In genomic region chr1:43472046-43472649, GRCm38 (mm10) we compare ENCODE assay signal across 15 mouse cellular contexts. TPM values are rescaled to one million over a fixed set of nuclear protein-coding genes. Genes with fewer than 3 reads are reported as not detected.
A peak's percentile ranks its signal among the peaks of the same experiment; 100 is the strongest.
DNase-seq lines count a peak whose midpoint lies in the region; ATAC-seq and TF ChIP-seq lines count a peak whose summit lies in the region.
"Had no signal": no experiment of that assay in that cellular context is flagged by ENCODE, and none has a peak within 500 bp of the region (broad histone marks: within the 10 kb centered on the region; RNA-seq: fewer than 3 reads in every experiment).

No protein-coding gene starts in this region.

- H3K9me3 ChIP-seq in embryonic facial prominence, embryonic 14.5 days (ENCODE audit: control insufficient read depth, low read length): no peaks in the 10 kb centered on the region
- H3K9me3 ChIP-seq in embryonic facial prominence, embryonic 10.5 days: no peaks in the 10 kb centered on the region
- no peaks in the 10 kb centered on the region for H3K9me3 ChIP-seq in CH12.LX (replicated peaks; ENCODE audit: low read length)
- H3K9me3 ChIP-seq in intestine, postnatal 0 days (ENCODE audit: control insufficient read depth): no peaks in the 10 kb centered on the region
- H3K9me3 ChIP-seq: heart, embryonic 12.5 days; hindbrain, embryonic 12.5 days; limb, embryonic 13.5 days had no signal

- peaks cover 43% of the 10 kb centered on the region for H3K4me1 ChIP-seq in embryonic facial prominence, embryonic 14.5 days (ENCODE audit: control insufficient read depth, insufficient read depth, low read length)
- H3K4me1 ChIP-seq in embryonic facial prominence, embryonic 10.5 days: peaks cover 42% of the 10 kb centered on the region
- peaks cover 35 to 95% of the 10 kb centered on the region in 2 experiments for H3K4me1 ChIP-seq in CH12.LX (ENCODE audit: control insufficient read depth in 1 of 2, insufficient read depth in 2 of 2)
- H3K4me1 ChIP-seq in intestine, postnatal 0 days (replicated peaks; ENCODE audit: control insufficient read depth, insufficient read depth, low read length): peaks cover 31% of the 10 kb centered on the region

- WGBS in embryonic facial prominence, embryonic 14.5 days: 57% methylated on average over 8 of the region's 8 CpGs
- WGBS in embryonic facial prominence, embryonic 10.5 days: 66% methylated on average over 8 of the region's 8 CpGs
- WGBS in intestine, postnatal 0 days: 32% methylated on average over 8 of the region's 8 CpGs

- no peaks in the 10 kb centered on the region for H3K27me3 ChIP-seq in embryonic facial prominence, embryonic 14.5 days (replicated peaks; ENCODE audit: control insufficient read depth, insufficient read depth, low read length)
- H3K27me3 ChIP-seq in embryonic facial prominence, embryonic 10.5 days (replicated peaks; ENCODE audit: low read depth, poor library complexity, severe bottlenecking): no peaks in the 10 kb centered on the region
- H3K27me3 ChIP-seq in CH12.LX (replicated peaks): no peaks in the 10 kb centered on the region
- no peaks in the 10 kb centered on the region for H3K27me3 ChIP-seq in intestine, postnatal 0 days (replicated peaks; ENCODE audit: control insufficient read depth, insufficient read depth, low read length)
- H3K27me3 ChIP-seq: heart, embryonic 12.5 days; hindbrain, embryonic 12.5 days; limb, embryonic 13.5 days had no signal

- no peak for DNase-seq in embryonic facial prominence, embryonic 14.5 days (ENCODE audit: low spot score)
- no peak for DNase-seq in embryonic facial prominence, embryonic 10.5 days (ENCODE audit: low spot score)
- no peak for DNase-seq in CH12.LX (ENCODE audit: extremely low read depth)
- peak; percentile 74 for DNase-seq in lung, postnatal 36 days
- DNase-seq in ovary, postnatal 36 days (ENCODE audit: low spot score): no peak
- DNase-seq in cerebellum, adult 9-11 months: no peak
- DNase-seq in right cerebral cortex, postnatal 4 days: no peak
- DNase-seq: cerebellum, adult 2 months; embryo, embryonic 11 days; right cerebral cortex, postnatal 25 days had no signal

- no peaks in the 10 kb centered on the region for H3K36me3 ChIP-seq in embryonic facial prominence, embryonic 14.5 days (ENCODE audit: control insufficient read depth, insufficient read depth, low read length)
- 0 out of 2 replicates have a peak, but pooled peaks cover 4% of the 10 kb centered on the region for H3K36me3 ChIP-seq in embryonic facial prominence, embryonic 10.5 days (replicated peaks)
- no peaks in the 10 kb centered on the region for H3K36me3 ChIP-seq in CH12.LX (replicated peaks in 1 of 2; ENCODE audit: control insufficient read depth in 1 of 2, insufficient read depth in 1 of 2, low read length in 1 of 2)
- H3K36me3 ChIP-seq in intestine, postnatal 0 days (ENCODE audit: control insufficient read depth, insufficient read depth): no peaks in the 10 kb centered on the region
- H3K36me3 ChIP-seq: heart, embryonic 12.5 days; hindbrain, embryonic 12.5 days; limb, embryonic 13.5 days had no signal

- TF ChIP-seq RAD21 in CH12.LX (IDR thresholded peaks at IDR 0.05; ENCODE audit: low read depth, low read length): no peak

- no peak overlapping the region for H3K4me2 ChIP-seq in embryonic facial prominence, embryonic 14.5 days (ENCODE audit: low read depth, low read length)
- H3K4me2 ChIP-seq in CH12.LX (ENCODE audit: insufficient read depth, low read depth, poor library complexity, severe bottlenecking): peak overlapping the region; percentile 31
- peak overlapping the region; percentile 33 for H3K4me2 ChIP-seq in intestine, postnatal 0 days (replicated peaks; ENCODE audit: low read depth)
- H3K4me2 ChIP-seq: heart, embryonic 12.5 days; hindbrain, embryonic 12.5 days; limb, embryonic 13.5 days had no signal

- no peak overlapping the region for H3K4me3 ChIP-seq in embryonic facial prominence, embryonic 14.5 days (ENCODE audit: low read depth, low read length)
- no peak overlapping the region for H3K4me3 ChIP-seq in embryonic facial prominence, embryonic 10.5 days
- H3K4me3 ChIP-seq in CH12.LX (replicated peaks in 1 of 3; ENCODE audit: low read depth in 2 of 3, low read length in 2 of 3, poor library complexity in 1 of 3): no peak overlapping the region
- no peak overlapping the region for H3K4me3 ChIP-seq in intestine, postnatal 0 days (ENCODE audit: low read depth, low read length)
- H3K4me3 ChIP-seq: heart, embryonic 12.5 days; hindbrain, embryonic 12.5 days; limb, embryonic 13.5 days had no signal

- ATAC-seq in embryonic facial prominence, embryonic 14.5 days (ENCODE audit: low read depth): 0 out of 2 replicates have a peak, but pooled peaks have one; percentile 39
- peak; percentile 84 for ATAC-seq in intestine, postnatal 0 days

- H3K79me2 ChIP-seq in CH12.LX (replicated peaks; ENCODE audit: control insufficient read depth, extremely low read depth, insufficient read depth, poor library complexity, severe bottlenecking): no peaks in the 10 kb centered on the region

- no peak overlapping the region for H3K9ac ChIP-seq in embryonic facial prominence, embryonic 14.5 days (ENCODE audit: low read depth, low read length)
- H3K9ac ChIP-seq in CH12.LX (ENCODE audit: insufficient read depth, low read depth): no peak overlapping the region
- no peak overlapping the region for H3K9ac ChIP-seq in intestine, postnatal 0 days (ENCODE audit: low read depth, low read length)
- H3K9ac ChIP-seq: heart, embryonic 12.5 days; hindbrain, embryonic 12.5 days; limb, embryonic 13.5 days had no signal

- dilution Hi-C loops in CH12.LX (cut with MboI; ENCODE audit: extremely low pct_ligation_motif_present, extremely low pct_unique_long_range_greater_than_20kb, low sequenced_read_pairs): no loop called here

- TF ChIP-seq CTCF in CH12.LX (conservative IDR thresholded peaks at IDR 0.05 in 1 of 2, IDR thresholded peaks at IDR 0.05 in 1 of 2; ENCODE audit: low read depth in 2 of 2, low read length in 2 of 2): no peak
- no peak for TF ChIP-seq CTCF in intestine, postnatal 0 days (IDR thresholded peaks at IDR 0.05; ENCODE audit: low read depth)

- in situ Hi-C loops in CH12.LX (cut with MboI; ENCODE audit: low pct_ligation_motif_present, low pct_unique_long_range_greater_than_20kb, low sequenced_read_pairs): loop anchor here (25.0 kb wide), 1 partner anchor 165 kb away; no protein-coding TSS in a partner anchor

- no peak for TF ChIP-seq POLR2A in CH12.LX (IDR thresholded peaks at IDR 0.05; ENCODE audit: low read depth, low read length)

- no peak for TF ChIP-seq EP300 in CH12.LX (IDR thresholded peaks at IDR 0.05; ENCODE audit: low read length)

- H3K27ac ChIP-seq in embryonic facial prominence, embryonic 14.5 days (replicated peaks; ENCODE audit: low read depth, low read length): no peak overlapping the region
- H3K27ac ChIP-seq in embryonic facial prominence, embryonic 10.5 days (replicated peaks): no peak overlapping the region
- peak overlapping the region; percentile 55 for H3K27ac ChIP-seq in CH12.LX (ENCODE audit: insufficient read depth, low read depth)
- H3K27ac ChIP-seq in intestine, postnatal 0 days (ENCODE audit: low read depth, low read length): peak overlapping the region; percentile 15
- H3K27ac ChIP-seq: hindbrain, embryonic 12.5 days; kidney, postnatal 0 days; limb, embryonic 13.5 days had no signal

TF ChIP-seq in CH12.LX, 34 proteins besides CTCF, POLR2A, EP300 and RAD21:
- TF ChIP-seq USF2 (conservative IDR thresholded peaks at IDR 0.05; ENCODE audit: low read depth, low read length) (no peak), ELF1 (IDR thresholded peaks at IDR 0.05; ENCODE audit: low read depth, low read length) (no peak), RCOR1 (conservative IDR thresholded peaks at IDR 0.05; ENCODE audit: low read depth, low read length) (no peak), ZKSCAN1 (IDR thresholded peaks at IDR 0.05; ENCODE audit: borderline replicate concordance, low read depth, low read length) (no peak), E2F4 (IDR thresholded peaks at IDR 0.05; ENCODE audit: insufficient replicate concordance, low read depth, low read length) (no peak), PAX5 (IDR thresholded peaks at IDR 0.05; ENCODE audit: low read length) (no peak), MEF2A (IDR thresholded peaks at IDR 0.05; ENCODE audit: borderline replicate concordance, low read depth, low read length) (no peak), GABPA (IDR thresholded peaks at IDR 0.05; ENCODE audit: insufficient replicate concordance, low read depth, low read length) (no peak), UBTF (IDR thresholded peaks at IDR 0.05; ENCODE audit: low read depth, low read length) (no peak), CHD1 (IDR thresholded peaks at IDR 0.05; ENCODE audit: low read depth, low read length) (no peak), KAT2A (IDR thresholded peaks at IDR 0.05; ENCODE audit: insufficient replicate concordance, low read length) (no peak), MAZ (IDR thresholded peaks at IDR 0.05; ENCODE audit: low read depth, low read length) (no peak), MYC (IDR thresholded peaks at IDR 0.05; ENCODE audit: low read depth, low read length) (no peak), TBP (conservative IDR thresholded peaks at IDR 0.05; ENCODE audit: low read depth, low read length) (no peak), SIN3A (IDR thresholded peaks at IDR 0.05; ENCODE audit: low read length) (no peak), NRF1 (IDR thresholded peaks at IDR 0.05; ENCODE audit: low read depth, low read length) (no peak), ETS1 (conservative IDR thresholded peaks at IDR 0.05; ENCODE audit: low read depth, low read length) (no peak)

RNA-seq across cellular contexts. Expression of gene Nck2, which starts 27.8 kb away (rescaled TPM):
- polyA plus RNA-seq in embryonic facial prominence, embryonic 14.5 days (2014; fragmentation: Nextera tagmentation; extraction: Ambion mirVana): 37.3 and 40.9 TPM in 2 replicates
- 50.3 and 52.5 TPM in 2 replicates for polyA plus RNA-seq in embryonic facial prominence, embryonic 10.5 days (2016; fragmentation: Nextera tagmentation; extraction: Ambion mirVana)
- total RNA-seq in CH12.LX (2012; rRNA removed) (6.4 and 7.6 TPM in 2 replicates), CH12.LX (2014; rRNA removed) (4.4 and 5.2 TPM in 2 replicates)
- polyA plus RNA-seq in CH12.LX (2012; ENCODE audit: insufficient read length, low read depth): 4.6 and 6.8 TPM in 2 replicates
- 17.0 and 17.1 TPM in 2 replicates for polyA plus RNA-seq in intestine, postnatal 0 days (2015; fragmentation: Nextera tagmentation; extraction: Ambion mirVana)

Comparison
In these comparisons a context has a peak if more than half of its experiments do, and no peak if none do; other contexts are left out.
1. H3K27ac ChIP-seq: peak in CH12.LX (single experiment) and intestine, postnatal 0 days (single experiment); none in embryonic facial prominence, embryonic 14.5 days (single experiment) and embryonic facial prominence, embryonic 10.5 days (single experiment).